Comparison of ENCODE assay signal across 19 mouse cellular contexts in genomic region chr19:48478864-48479263, GRCm38 (mm10).
DNase-seq lines count a peak whose midpoint lies in the region; ATAC-seq lines count a peak whose summit lies in the region.
"Had no signal": no experiment of that assay in that cellular context is flagged by ENCODE, and none has a peak within 500 bp of the region (broad histone marks: within the 10 kb centered on the region; RNA-seq: fewer than 3 reads in every experiment).

No protein-coding gene starts in this region.

- H3K9me3 ChIP-seq in embryonic facial prominence, embryonic 11.5 days (replicated peaks; ENCODE audit: control insufficient read depth, low read length) = no peaks in the 10 kb centered on the region
- no peaks in the 10 kb centered on the region for H3K9me3 ChIP-seq in embryonic facial prominence, embryonic 10.5 days
- no peaks in the 10 kb centered on the region for H3K9me3 ChIP-seq in forebrain, embryonic 16.5 days (ENCODE audit: control insufficient read depth, low read length)
- H3K9me3 ChIP-seq: embryonic facial prominence, embryonic 12.5 days; forebrain, embryonic 13.5 days; heart, embryonic 15.5 days; hindbrain, embryonic 13.5 days had no signal

- H3K4me1 ChIP-seq in embryonic facial prominence, embryonic 11.5 days (ENCODE audit: control insufficient read depth, insufficient read depth, low read length) = no peaks in the 10 kb centered on the region
- H3K4me1 ChIP-seq in embryonic facial prominence, embryonic 10.5 days = peaks cover 10% of the 10 kb centered on the region; the same call in 1 of the 2 replicates
- peaks cover 5% of the 10 kb centered on the region for H3K4me1 ChIP-seq in forebrain, embryonic 16.5 days (replicated peaks; ENCODE audit: control insufficient read depth, insufficient read depth, low read length)

- peak; percentile 12 for DNase-seq in embryonic facial prominence, embryonic 11.5 days (ENCODE audit: low spot score)
- DNase-seq in embryonic facial prominence, embryonic 10.5 days (ENCODE audit: low spot score) = no peak
- peak; percentile 72 for DNase-seq in layer of hippocampus, adult 9-11 months
- no peak for DNase-seq in layer of hippocampus, postnatal 36 days
- peak; percentile 43 for DNase-seq in retina, postnatal 1 day
- no peak for DNase-seq in retina, embryonic 14.5 days (ENCODE audit: low spot score)
- DNase-seq: adrenal gland, postnatal 10 days; cerebellum, adult 11-12 months; cerebellum, adult 9-11 months; gastrocnemius, postnatal 14 days; heart, adult 2 months; heart, postnatal 14 days had no signal

- H3K9ac ChIP-seq in embryonic facial prominence, embryonic 11.5 days (replicated peaks; ENCODE audit: low read length) = no peak overlapping the region
- no peak overlapping the region for H3K9ac ChIP-seq in forebrain, embryonic 16.5 days (replicated peaks; ENCODE audit: low read depth, low read length)
- H3K9ac ChIP-seq: embryonic facial prominence, embryonic 12.5 days; forebrain, embryonic 13.5 days; heart, embryonic 15.5 days; hindbrain, embryonic 13.5 days had no signal

- ATAC-seq in embryonic facial prominence, embryonic 11.5 days (replicated peaks; ENCODE audit: insufficient number of reproducible peaks, low FRiP score, low TSS enrichment, low read depth) = no peak
- no peak for ATAC-seq in forebrain, embryonic 16.5 days
- ATAC-seq: forebrain, embryonic 13.5 days; hindbrain, postnatal 0 days had no signal

- H3K4me2 ChIP-seq in embryonic facial prominence, embryonic 11.5 days (ENCODE audit: low read depth, low read length) = no peak overlapping the region
- H3K4me2 ChIP-seq in forebrain, embryonic 16.5 days (ENCODE audit: low read length) = no peak overlapping the region
- H3K4me2 ChIP-seq: embryonic facial prominence, embryonic 12.5 days; forebrain, embryonic 13.5 days; heart, embryonic 11.5 days; heart, embryonic 15.5 days; hindbrain, embryonic 13.5 days had no signal

- H3K4me3 ChIP-seq in embryonic facial prominence, embryonic 11.5 days (ENCODE audit: low read depth, low read length) = no peak overlapping the region
- H3K4me3 ChIP-seq in embryonic facial prominence, embryonic 10.5 days = no peak overlapping the region
- H3K4me3 ChIP-seq in forebrain, embryonic 16.5 days (replicated peaks; ENCODE audit: low read length) = no peak overlapping the region
- H3K4me3 ChIP-seq: embryonic facial prominence, embryonic 12.5 days; forebrain, embryonic 13.5 days; heart, adult 2 months; heart, embryonic 15.5 days; hindbrain, embryonic 13.5 days had no signal

- no peaks in the 10 kb centered on the region for H3K27me3 ChIP-seq in embryonic facial prominence, embryonic 11.5 days (ENCODE audit: control insufficient read depth, insufficient read depth, low read length)
- no peaks in the 10 kb centered on the region for H3K27me3 ChIP-seq in embryonic facial prominence, embryonic 10.5 days (replicated peaks; ENCODE audit: low read depth, poor library complexity, severe bottlenecking)
- no peaks in the 10 kb centered on the region for H3K27me3 ChIP-seq in forebrain, embryonic 16.5 days (replicated peaks; ENCODE audit: control insufficient read depth, insufficient read depth, low read length)
- H3K27me3 ChIP-seq: embryonic facial prominence, embryonic 12.5 days; forebrain, embryonic 13.5 days; heart, embryonic 15.5 days; hindbrain, embryonic 13.5 days had no signal

- whole genome bisulfite sequencing in embryonic facial prominence, embryonic 11.5 days = 13% methylated on average over 2 of the region's 2 CpGs
- WGBS in embryonic facial prominence, embryonic 10.5 days = 26% methylated on average over 2 of the region's 2 CpGs
- 34% methylated on average over 2 of the region's 2 CpGs for WGBS in forebrain, embryonic 16.5 days

- H3K36me3 ChIP-seq in embryonic facial prominence, embryonic 11.5 days (replicated peaks; ENCODE audit: control insufficient read depth, insufficient read depth, low read depth, low read length) = no peaks in the 10 kb centered on the region
- no peaks in the 10 kb centered on the region for H3K36me3 ChIP-seq in embryonic facial prominence, embryonic 10.5 days (replicated peaks)
- no peaks in the 10 kb centered on the region for H3K36me3 ChIP-seq in forebrain, embryonic 16.5 days (ENCODE audit: control insufficient read depth, insufficient read depth)
- H3K36me3 ChIP-seq: embryonic facial prominence, embryonic 12.5 days; heart, embryonic 15.5 days; hindbrain, embryonic 13.5 days had no signal

- H3K27ac ChIP-seq in embryonic facial prominence, embryonic 11.5 days (replicated peaks; ENCODE audit: low read depth, low read length) = no peak overlapping the region
- H3K27ac ChIP-seq in embryonic facial prominence, embryonic 10.5 days (replicated peaks) = no peak overlapping the region
- no peak overlapping the region for H3K27ac ChIP-seq in forebrain, embryonic 16.5 days (ENCODE audit: low read length)
- H3K27ac ChIP-seq: embryonic facial prominence, embryonic 12.5 days; forebrain, embryonic 13.5 days; heart, adult 2 months; heart, embryonic 15.5 days; hindbrain, embryonic 13.5 days; hindbrain, postnatal 0 days had no signal

Comparison
In these comparisons a context has a peak if more than half of its experiments do, and no peak if none do; other contexts are left out.
1. DNase-seq: peak in embryonic facial prominence, embryonic 11.5 days (single experiment), layer of hippocampus, adult 9-11 months (single experiment) and retina, postnatal 1 day (single experiment); none in embryonic facial prominence, embryonic 10.5 days (single experiment), layer of hippocampus, postnatal 36 days (0 of 2) and retina, embryonic 14.5 days (single experiment).